Mouse (Mus musculus): ENCODE measurements at regions not wholly inside any gene's neighbourhood (a gene's known extent, or its start where the extent isn't known, plus 50 kb on each side); places are given as distances from the start of the nearest gene placed in this dataset.

- H3K9me3 ChIP-seq (ENCODE audit: low read length) = no peaks in the 10 kb centered on the region
- no peaks in the 10 kb centered on the region for H3K4me1 ChIP-seq (ENCODE audit: insufficient read depth)
- TF ChIP-seq EP300 (IDR thresholded peaks at IDR 0.05; ENCODE audit: low read depth) (no peak), CTCF (IDR thresholded peaks at IDR 0.05; ENCODE audit: low read depth) (no peak)
- no peak overlapping the region for H3K4me2 ChIP-seq (ENCODE audit: low read depth, low read length)
- no peak for DNase-seq
- no peaks in the 10 kb centered on the region for H3K27me3 ChIP-seq (ENCODE audit: insufficient read depth, low read length)
- no peak overlapping the region for H3K27ac ChIP-seq (ENCODE audit: low read depth)
- H3K36me3 ChIP-seq (replicated peaks; ENCODE audit: insufficient read depth, low read length) = no peaks in the 10 kb centered on the region
- H3K9ac ChIP-seq (replicated peaks) = no peak overlapping the region
- H3K4me3 ChIP-seq (ENCODE audit: low read depth, low read length) = no peak overlapping the region
- WGBS (ENCODE audit: insufficient replicate concordance) = 61% methylated on average over 4 of the region's 4 CpGs
- no peak for ATAC-seq
Observed at GRCm38 (mm10) chr5:102399006-102399405, 82.2 kb upstream of the Arhgap24 start.

DNA sequence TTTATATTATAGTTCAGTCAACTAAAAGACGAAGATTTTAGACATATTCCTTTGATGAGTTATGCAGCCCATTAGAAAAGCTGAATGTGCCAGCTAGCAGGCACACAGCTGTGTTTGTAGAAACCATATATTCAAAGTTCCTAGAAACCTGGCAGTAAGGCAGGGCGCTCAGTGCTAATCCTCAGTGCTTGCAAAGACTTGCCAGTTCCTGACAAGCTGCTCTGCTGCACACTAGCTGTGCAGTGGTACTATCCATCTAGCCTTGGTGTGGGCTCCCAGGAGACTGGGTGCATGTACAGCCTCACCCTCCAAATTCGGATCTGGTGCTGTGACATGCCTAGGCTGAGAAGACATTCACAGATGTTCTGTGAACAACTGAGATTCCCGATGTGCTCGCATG lies 63.5 kb upstream of the Arhgap24 start:
- Histone ChIP-seq H3K27me3 (ENCODE audit: insufficient read depth, low read length) (no peaks in the 10 kb centered on the region), H3K9me3 (ENCODE audit: low read length) (no peaks in the 10 kb centered on the region), H3K4me3 (ENCODE audit: low read depth, low read length) (no peak overlapping the region), H3K27ac (ENCODE audit: low read depth) (no peak overlapping the region), H3K9ac (replicated peaks) (no peak overlapping the region), H3K36me3 (replicated peaks; ENCODE audit: insufficient read depth, low read length) (no peaks in the 10 kb centered on the region), H3K4me2 (ENCODE audit: low read depth, low read length) (no peak overlapping the region), H3K4me1 (ENCODE audit: insufficient read depth) (no peaks in the 10 kb centered on the region)
- no peak for DNase-seq
- 65% methylated on average over 5 of the region's 5 CpGs for WGBS (ENCODE audit: insufficient replicate concordance)
- TF ChIP-seq EP300 (IDR thresholded peaks at IDR 0.05; ENCODE audit: low read depth) = no peak
- TF ChIP-seq CTCF (IDR thresholded peaks at IDR 0.05; ENCODE audit: low read depth) = no peak
- no peak for ATAC-seq

DNA sequence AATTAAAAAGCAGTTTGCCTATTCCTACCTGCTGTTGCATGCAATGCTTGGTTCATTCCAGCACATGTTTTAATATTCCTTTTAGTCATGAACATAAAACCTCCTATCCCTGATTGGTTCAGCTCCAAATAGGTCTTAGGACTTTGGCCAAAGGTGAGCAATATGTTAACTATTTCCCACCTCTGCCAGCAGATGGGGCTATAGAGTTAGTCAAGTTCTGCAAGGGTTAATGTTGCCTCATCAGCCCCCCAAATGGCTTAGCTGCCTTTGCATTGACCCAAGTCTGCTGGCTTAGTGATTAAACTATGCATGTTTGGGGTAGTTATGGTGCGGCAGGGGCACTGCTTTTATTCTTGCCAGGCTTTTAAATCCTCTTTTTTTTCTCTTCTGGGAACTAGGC lies 62.1 kb upstream of the Arhgap24 start:
- Histone ChIP-seq H3K4me3 (ENCODE audit: low read depth, low read length) (no peak overlapping the region), H3K36me3 (replicated peaks; ENCODE audit: insufficient read depth, low read length) (no peaks in the 10 kb centered on the region), H3K9ac (replicated peaks) (no peak overlapping the region), H3K27ac (ENCODE audit: low read depth) (no peak overlapping the region), H3K9me3 (ENCODE audit: low read length) (no peaks in the 10 kb centered on the region), H3K4me1 (ENCODE audit: insufficient read depth) (no peaks in the 10 kb centered on the region), H3K4me2 (ENCODE audit: low read depth, low read length) (no peak overlapping the region), H3K27me3 (ENCODE audit: insufficient read depth, low read length) (no peaks in the 10 kb centered on the region)
- no peak for TF ChIP-seq EP300 (IDR thresholded peaks at IDR 0.05; ENCODE audit: low read depth)
- peak; percentile 74 for TF ChIP-seq CTCF (IDR thresholded peaks at IDR 0.05; ENCODE audit: low read depth)
- DNase-seq (peak; percentile 33), ATAC-seq (no peak)
- 27% methylated on average over 1 of the region's 1 CpGs for WGBS (ENCODE audit: insufficient replicate concordance)

GRCm38 (mm10) chr5:102424636-102425242 lies 56.5 kb upstream of the Arhgap24 start:
- Histone ChIP-seq H3K36me3 (replicated peaks; ENCODE audit: insufficient read depth, low read length) (no peaks in the 10 kb centered on the region), H3K4me3 (ENCODE audit: low read depth, low read length) (no peak overlapping the region), H3K4me2 (ENCODE audit: low read depth, low read length) (no peak overlapping the region), H3K9ac (replicated peaks) (no peak overlapping the region), H3K27ac (ENCODE audit: low read depth) (no peak overlapping the region), H3K9me3 (ENCODE audit: low read length) (no peaks in the 10 kb centered on the region), H3K27me3 (ENCODE audit: insufficient read depth, low read length) (no peaks in the 10 kb centered on the region), H3K4me1 (ENCODE audit: insufficient read depth) (no peaks in the 10 kb centered on the region)
- DNase-seq (no peak), ATAC-seq (no peak; the same call in 1 of the 2 replicates)
- 73% methylated on average over 16 of the region's 16 CpGs for WGBS (ENCODE audit: insufficient replicate concordance)
- TF ChIP-seq EP300 (IDR thresholded peaks at IDR 0.05; ENCODE audit: low read depth) (no peak), CTCF (IDR thresholded peaks at IDR 0.05; ENCODE audit: low read depth) (no peak)

- no peaks in the 10 kb centered on the region for H3K36me3 ChIP-seq (replicated peaks; ENCODE audit: insufficient read depth, low read length)
- H3K27ac ChIP-seq (ENCODE audit: low read depth) = no peak overlapping the region
- no peak overlapping the region for H3K4me2 ChIP-seq (ENCODE audit: low read depth, low read length)
- H3K27me3 ChIP-seq (ENCODE audit: insufficient read depth, low read length) = no peaks in the 10 kb centered on the region
- no peaks in the 10 kb centered on the region for H3K4me1 ChIP-seq (ENCODE audit: insufficient read depth)
- H3K4me3 ChIP-seq (ENCODE audit: low read depth, low read length) = no peak overlapping the region
- no peak overlapping the region for H3K9ac ChIP-seq (replicated peaks)
- 68% methylated on average over 3 of the region's 3 CpGs for WGBS (ENCODE audit: insufficient replicate concordance)
- DNase-seq = no peak
- no peaks in the 10 kb centered on the region for H3K9me3 ChIP-seq (ENCODE audit: low read length)
- no peak for ATAC-seq
- TF ChIP-seq EP300 (IDR thresholded peaks at IDR 0.05; ENCODE audit: low read depth) (no peak), CTCF (IDR thresholded peaks at IDR 0.05; ENCODE audit: low read depth) (no peak)
Observed at GRCm38 (mm10) chr5:102428310-102428709, 52.9 kb upstream of the Arhgap24 start.

All from liver, postnatal 0 days (tissue).